19 mouse cellular contexts compared by ENCODE assay signal in genomic region chr6:53005544-53005943, GRCm38 (mm10).
DNase-seq lines count a peak whose midpoint lies in the region; ATAC-seq lines count a peak whose summit lies in the region.
"Had no signal": no experiment of that assay in that cellular context is flagged by ENCODE, and none has a peak within 500 bp of the region (broad histone marks: within the 10 kb centered on the region; RNA-seq: fewer than 3 reads in every experiment).

No protein-coding gene starts in this region.

- H3K9ac ChIP-seq in kidney, embryonic 15.5 days = no peak overlapping the region
- H3K9ac ChIP-seq in lung, embryonic 16.5 days (ENCODE audit: low read length) = no peak overlapping the region
- no peak overlapping the region for H3K9ac ChIP-seq in limb, embryonic 13.5 days
- no peak overlapping the region for H3K9ac ChIP-seq in forebrain, embryonic 13.5 days
- H3K9ac ChIP-seq: forebrain, embryonic 15.5 days; heart, embryonic 13.5 days had no signal

- H3K4me3 ChIP-seq in kidney, embryonic 15.5 days (replicated peaks) = no peak overlapping the region
- H3K4me3 ChIP-seq in lung, embryonic 16.5 days (ENCODE audit: low read length) = no peak overlapping the region
- H3K4me3 ChIP-seq in limb, embryonic 13.5 days = no peak overlapping the region
- no peak overlapping the region for H3K4me3 ChIP-seq in forebrain, embryonic 13.5 days
- H3K4me3 ChIP-seq: embryonic facial prominence, embryonic 10.5 days; erythroblast, embryonic 14.5 days; forebrain, embryonic 10.5 days; forebrain, embryonic 15.5 days; heart, embryonic 13.5 days had no signal

- H3K4me1 ChIP-seq in kidney, embryonic 15.5 days = no peaks in the 10 kb centered on the region
- peaks cover 4% of the 10 kb centered on the region; the same call in 1 of the 2 replicates for H3K4me1 ChIP-seq in lung, embryonic 16.5 days (replicated peaks; ENCODE audit: control insufficient read depth, insufficient read depth, low read length)
- peaks cover 46% of the 10 kb centered on the region for H3K4me1 ChIP-seq in limb, embryonic 13.5 days
- H3K4me1 ChIP-seq in forebrain, embryonic 13.5 days = no peaks in the 10 kb centered on the region
- H3K4me1 ChIP-seq: forebrain, embryonic 10.5 days; forebrain, embryonic 15.5 days had no signal

- 0 out of 2 replicates have a peak overlapping the region, but pooled peaks have one; percentile 15 for H3K27ac ChIP-seq in kidney, embryonic 15.5 days
- H3K27ac ChIP-seq in lung, embryonic 16.5 days (ENCODE audit: low read length) = 0 out of 2 replicates have a peak overlapping the region, but pooled peaks have one; percentile 20
- H3K27ac ChIP-seq in limb, embryonic 13.5 days = peak overlapping the region; percentile 65
- H3K27ac ChIP-seq in forebrain, embryonic 13.5 days = no peak overlapping the region
- H3K27ac ChIP-seq: embryonic facial prominence, embryonic 10.5 days; forebrain, embryonic 10.5 days; forebrain, embryonic 15.5 days; heart, embryonic 13.5 days had no signal

- no peaks in the 10 kb centered on the region for H3K27me3 ChIP-seq in kidney, embryonic 15.5 days
- H3K27me3 ChIP-seq in lung, embryonic 16.5 days (ENCODE audit: control insufficient read depth, insufficient read depth, low read depth, low read length) = no peaks in the 10 kb centered on the region
- no peaks in the 10 kb centered on the region for H3K27me3 ChIP-seq in limb, embryonic 13.5 days
- no peaks in the 10 kb centered on the region for H3K27me3 ChIP-seq in forebrain, embryonic 13.5 days
- H3K27me3 ChIP-seq: forebrain, embryonic 15.5 days; heart, embryonic 13.5 days had no signal

- H3K4me2 ChIP-seq in kidney, embryonic 15.5 days = no peak overlapping the region
- H3K4me2 ChIP-seq in lung, embryonic 16.5 days (ENCODE audit: low read depth, low read length) = no peak overlapping the region
- H3K4me2 ChIP-seq in limb, embryonic 13.5 days (replicated peaks) = no peak overlapping the region
- H3K4me2 ChIP-seq in forebrain, embryonic 13.5 days = no peak overlapping the region
- H3K4me2 ChIP-seq: forebrain, embryonic 15.5 days; heart, embryonic 13.5 days had no signal

- ATAC-seq in kidney, embryonic 15.5 days (replicated peaks; ENCODE audit: low FRiP score) = no peak
- ATAC-seq in lung, embryonic 16.5 days (ENCODE audit: low read depth) = no peak
- no peak for ATAC-seq in limb, embryonic 13.5 days (ENCODE audit: low FRiP score, low read depth)
- ATAC-seq in forebrain, embryonic 13.5 days = no peak
- no peak for ATAC-seq in erythroblast, adult 5-6 weeks (replicated peaks; ENCODE audit: low FRiP score, poor library complexity, severe bottlenecking)
- ATAC-seq: activated CD4-positive, CD25-positive, alpha-beta regulatory T cell, adult 4 months; CD4-positive, CD25-positive, alpha-beta regulatory T cell, adult 4 months; forebrain, embryonic 15.5 days had no signal

- DNase-seq in kidney, postnatal 14 days = no peak
- DNase-seq in lung, postnatal 36 days = no peak
- DNase-seq: adrenal gland, postnatal 14 days; B cell, adult 2 months; gastrocnemius, postnatal 36 days; heart, postnatal 36 days had no signal

- 60% methylated on average over 2 of the region's 2 CpGs for WGBS in kidney, embryonic 15.5 days
- 64% methylated on average over 2 of the region's 2 CpGs for WGBS in lung, embryonic 16.5 days
- WGBS in limb, embryonic 13.5 days = 71% methylated on average over 2 of the region's 2 CpGs
- 88% methylated on average over 2 of the region's 2 CpGs for WGBS in forebrain, embryonic 13.5 days

- H3K9me3 ChIP-seq in kidney, embryonic 15.5 days (replicated peaks) = no peaks in the 10 kb centered on the region
- H3K9me3 ChIP-seq in lung, embryonic 16.5 days (ENCODE audit: control insufficient read depth, low read length) = no peaks in the 10 kb centered on the region
- no peaks in the 10 kb centered on the region for H3K9me3 ChIP-seq in limb, embryonic 13.5 days
- no peaks in the 10 kb centered on the region for H3K9me3 ChIP-seq in forebrain, embryonic 13.5 days (replicated peaks)
- H3K9me3 ChIP-seq: embryonic facial prominence, embryonic 10.5 days; forebrain, embryonic 10.5 days; forebrain, embryonic 15.5 days; G1E; heart, embryonic 13.5 days had no signal

- no peaks in the 10 kb centered on the region for H3K36me3 ChIP-seq in kidney, embryonic 15.5 days
- H3K36me3 ChIP-seq in lung, embryonic 16.5 days (ENCODE audit: control insufficient read depth, insufficient read depth, low read length) = no peaks in the 10 kb centered on the region
- no peaks in the 10 kb centered on the region for H3K36me3 ChIP-seq in limb, embryonic 13.5 days
- no peaks in the 10 kb centered on the region for H3K36me3 ChIP-seq in forebrain, embryonic 13.5 days (ENCODE audit: poor library complexity, severe bottlenecking)
- H3K36me3 ChIP-seq: embryonic facial prominence, embryonic 10.5 days; forebrain, embryonic 10.5 days; forebrain, embryonic 15.5 days; G1E; heart, embryonic 13.5 days had no signal
